Mouse (Mus musculus) heart, embryonic 11.5 days (tissue): ENCODE results near the gene Mymx. TPM values are rescaled to one million over a fixed set of nuclear protein-coding genes. Genes with fewer than 3 reads are reported as not detected.

Experiments
- ATAC-seq: fragments of 200-750 bp; cut with Nextera tagmentation; replicated peaks from 2 replicates; pipeline ENCODE4 v1.8.0; 2017; ENCODE audit warnings: moderate library complexity; ENCODE audit not compliant: insufficient number of reproducible peaks, low FRiP score, low TSS enrichment
- H3K27ac ChIP-seq: fragments of 300-500 bp; sonication (generic); 2 replicates; pipeline ENCODE4 v1.5.1; 2014; ENCODE audit warnings: mild to moderate bottlenecking, low read depth, low read length
- H3K27me3 ChIP-seq: fragments of 300-500 bp; sonication (generic); 2 replicates; pipeline ENCODE4 v1.6.1; 2014; ENCODE audit warnings: mild to moderate bottlenecking, low read length, mixed read lengths; ENCODE audit not compliant: control insufficient read depth, insufficient read depth
- H3K36me3 ChIP-seq: fragments of 300-500 bp; sonication (generic); 2 replicates; pipeline ENCODE4 v1.6.1; 2014; ENCODE audit warnings: mild to moderate bottlenecking, low read length, moderate library complexity, mixed read lengths; ENCODE audit not compliant: control insufficient read depth, insufficient read depth
- H3K4me1 ChIP-seq: fragments of 300-500 bp; sonication (generic); 2 replicates; pipeline ENCODE4 v1.6.1; 2014; ENCODE audit warnings: low read length; ENCODE audit not compliant: control insufficient read depth, insufficient read depth
- H3K4me2 ChIP-seq: fragments of 300-500 bp; sonication (generic); 2 replicates; pipeline ENCODE4 v1.6.1; 2014; ENCODE audit warnings: mild to moderate bottlenecking, moderate library complexity
- H3K4me3 ChIP-seq: fragments of 300-500 bp; sonication (generic); 2 replicates; pipeline ENCODE4 v1.5.1; 2014; ENCODE audit warnings: low read depth, low read length
- H3K9ac ChIP-seq: fragments of 300-500 bp; sonication (generic); 2 replicates; pipeline ENCODE4 v1.6.1; 2014; ENCODE audit warnings: mild to moderate bottlenecking, low read depth, low read length, moderate library complexity
- H3K9me3 ChIP-seq: fragments of 300-500 bp; sonication (generic); replicated peaks from 2 replicates; pipeline ENCODE4 v1.6.1; 2016; ENCODE audit warnings: low read length; ENCODE audit not compliant: control insufficient read depth
- WGBS: fragments of 180-500 bp; shearing (Covaris S2); extraction: QIAGEN DNeasy Blood & Tissue Kit; methylation state at CpG from one replicate; pipeline ENCODE4 v1.1.7; 2014; ENCODE audit not compliant: insufficient replicate concordance; 5-methylcytosine and 5-hydroxymethylcytosine counted together
- polyA plus RNA-seq: library from polyadenylated mRNA; unstranded; fragments of >200 nt; fragmentation: Nextera tagmentation; extraction: Ambion mirVana; gene quantifications from 2 replicates; pipeline ENCODE4 v1.2.1, GENCODE M21; 2014

Mymx gene
- polyA plus RNA-seq, 1 experiment from 2014 or later = not detected

- H3K27me3 ChIP-seq = 0 out of 2 replicates have a peak, but pooled peaks cover 3% of the 10 kb centered on the region
- no peak overlapping the region for H3K9ac ChIP-seq
- 80% methylated on average over 3 of the region's 3 CpGs for WGBS
Measured at GRCm38 (mm10) chr17:45602984-45603383, 1.1 kb upstream of the Mymx start.

GRCm38 (mm10) chr17:45601325-45601724, 577 bp downstream of the Mymx start:
- H3K9me3 ChIP-seq = no peaks in the 10 kb centered on the region
- H3K27me3 ChIP-seq = 0 out of 2 replicates have a peak, but pooled peaks cover 3% of the 10 kb centered on the region
- H3K4me1 ChIP-seq = peaks cover 34% of the 10 kb centered on the region
- peak overlapping the region; percentile 22 for H3K4me3 ChIP-seq
- peak overlapping the region; percentile 35; the same call in 1 of the 2 replicates for H3K27ac ChIP-seq
- H3K9ac ChIP-seq = peak overlapping the region; percentile 62
- 8% methylated on average over 22 of the region's 22 CpGs for WGBS
- ATAC-seq = no peak
- H3K4me2 ChIP-seq = peak overlapping the region; percentile 58
- H3K36me3 ChIP-seq = no peaks in the 10 kb centered on the region

More at GRCm38 (mm10) chr17:45602984-45603383, 1.1 kb upstream of the Mymx start:
- Histone ChIP-seq H3K4me2 (no peak overlapping the region), H3K27ac (no peak overlapping the region), H3K36me3 (no peaks in the 10 kb centered on the region), H3K4me3 (no peak overlapping the region), H3K4me1 (peaks cover 25% of the 10 kb centered on the region), H3K9me3 (no peaks in the 10 kb centered on the region)
- ATAC-seq = no peak

GRCm38 (mm10) chr17:45600267-45600666, 1.6 kb downstream of the Mymx start:
- Histone ChIP-seq H3K4me1 (peaks cover 41% of the 10 kb centered on the region), H3K36me3 (no peaks in the 10 kb centered on the region), H3K9ac (no peak overlapping the region), H3K9me3 (no peaks in the 10 kb centered on the region), H3K4me3 (no peak overlapping the region), H3K27ac (no peak overlapping the region), H3K4me2 (no peak overlapping the region; the same call in 1 of the 2 replicates), H3K27me3 (0 out of 2 replicates have a peak, but pooled peaks cover 3% of the 10 kb centered on the region)
- ATAC-seq = no peak
- 60% methylated on average over 8 of the region's 8 CpGs for WGBS

- H3K9me3 ChIP-seq = no peaks in the 10 kb centered on the region
- peak within 1 kb of the TSS; percentile 44 for H3K4me3 ChIP-seq
- ATAC-seq = peak; percentile 68
- H3K4me1 ChIP-seq = peaks cover 46% of the 10 kb centered on the region
- peak within 1 kb of the TSS; percentile 81 for H3K4me2 ChIP-seq
- 16% methylated on average over 32 of the region's 32 CpGs for WGBS
- H3K27me3 ChIP-seq = peaks cover 5% of the 10 kb centered on the region
- no peaks in the 10 kb centered on the region for H3K36me3 ChIP-seq
- H3K9ac ChIP-seq = peak within 1 kb of the TSS; percentile 64
- no peak within 1 kb of the TSS for H3K27ac ChIP-seq
Measured at GRCm38 (mm10) chr17:45599446-45600242, 2.3 kb downstream of the Mymx start, which contains the start of gene Slc29a1. Slc29a1 (minus strand) TSS chr17:45599606.

GRCm38 (mm10) chr17:45598891-45599290, 3.0 kb downstream of the Mymx start:
- Histone ChIP-seq H3K4me3 (peak overlapping the region; percentile 44), H3K4me1 (peaks cover 54% of the 10 kb centered on the region), H3K9ac (no peak overlapping the region; the same call in 1 of the 2 replicates), H3K27ac (no peak overlapping the region), H3K9me3 (no peaks in the 10 kb centered on the region), H3K36me3 (no peaks in the 10 kb centered on the region), H3K4me2 (peak overlapping the region; percentile 81), H3K27me3 (peaks cover 10% of the 10 kb centered on the region)
- no peak for ATAC-seq
- 56% methylated on average over 3 of the region's 3 CpGs for WGBS

- no peak overlapping the region for H3K27ac ChIP-seq
- 90% methylated on average over 2 of the region's 2 CpGs for WGBS
- H3K4me2 ChIP-seq = no peak overlapping the region; the same call in 1 of the 2 replicates
- no peaks in the 10 kb centered on the region for H3K36me3 ChIP-seq
- no peak overlapping the region for H3K9ac ChIP-seq
- ATAC-seq = no peak
- H3K9me3 ChIP-seq = no peaks in the 10 kb centered on the region
- H3K4me1 ChIP-seq = peaks cover 59% of the 10 kb centered on the region
- H3K4me3 ChIP-seq = no peak overlapping the region
- H3K27me3 ChIP-seq = peaks cover 10% of the 10 kb centered on the region
Measured at GRCm38 (mm10) chr17:45598376-45598775, 3.5 kb downstream of the Mymx start.

- no peak overlapping the region for H3K9ac ChIP-seq
- no peak overlapping the region for H3K27ac ChIP-seq
- WGBS = 42% methylated on average over 3 of the region's 3 CpGs
- H3K4me3 ChIP-seq = no peak overlapping the region
- H3K4me1 ChIP-seq = peaks cover 65% of the 10 kb centered on the region
- no peaks in the 10 kb centered on the region for H3K9me3 ChIP-seq
- ATAC-seq = no peak
- H3K36me3 ChIP-seq = no peaks in the 10 kb centered on the region
- H3K4me2 ChIP-seq = no peak overlapping the region
- H3K27me3 ChIP-seq = peaks cover 10% of the 10 kb centered on the region
Measured at GRCm38 (mm10) chr17:45597787-45598186, 4.1 kb downstream of the Mymx start.

GRCm38 (mm10) chr17:45596631-45597396, 5.1 kb downstream of the Mymx start:
- no peak overlapping the region for H3K4me2 ChIP-seq
- 0 out of 2 replicates have a peak overlapping the region, but pooled peaks have one; percentile 7 for H3K27ac ChIP-seq
- H3K27me3 ChIP-seq = peaks cover 10% of the 10 kb centered on the region
- WGBS = 28% methylated on average over 11 of the region's 11 CpGs
- ATAC-seq = no peak; the same call in 1 of the 2 replicates
- H3K9me3 ChIP-seq = no peaks in the 10 kb centered on the region
- H3K9ac ChIP-seq = no peak overlapping the region
- H3K36me3 ChIP-seq = no peaks in the 10 kb centered on the region
- H3K4me1 ChIP-seq = peaks cover 70% of the 10 kb centered on the region
- H3K4me3 ChIP-seq = no peak overlapping the region
